Mouse (Mus musculus) bone marrow macrophage, adult 2 months (primary cell): ENCODE measurements around the gene Trat1.

Source experiments
- CTCF ChIP-seq: IDR thresholded peaks from 2 replicates; pipeline ENCODE4 v1.5.1; 2012; ENCODE audit warnings: low read depth, mild to moderate bottlenecking, low read length, moderate library complexity
- POLR2A ChIP-seq: IDR thresholded peaks from 2 replicates; pipeline ENCODE4 v1.6.1; 2012; ENCODE audit warnings: mild to moderate bottlenecking, low read depth, low read length, borderline replicate concordance

DNA sequence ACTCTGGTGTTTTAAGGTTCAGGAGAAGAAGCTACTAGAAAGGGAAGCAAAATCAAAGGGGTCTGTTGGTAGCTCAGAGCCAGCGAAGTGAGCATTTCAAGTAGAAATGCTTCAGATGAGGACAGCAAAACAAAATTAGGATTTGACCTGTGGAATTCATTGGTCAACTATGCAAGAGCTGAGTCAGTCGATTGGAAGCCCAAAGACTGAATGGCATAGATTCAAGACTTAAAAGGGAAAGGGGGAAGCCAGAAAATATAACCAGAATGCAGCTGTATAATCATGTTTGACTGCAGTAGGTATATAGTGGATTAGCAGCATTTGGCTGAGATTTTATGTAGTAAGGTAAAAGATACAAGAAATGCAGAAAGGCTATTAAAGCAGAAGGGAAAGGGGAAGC is 26.8 kb downstream of the Trat1 start:
- TF ChIP-seq POLR2A, result no peak
- TF ChIP-seq CTCF, result no peak
